Mouse (Mus musculus): Measurements from ENCODE around the gene Obp2a.

DNA sequence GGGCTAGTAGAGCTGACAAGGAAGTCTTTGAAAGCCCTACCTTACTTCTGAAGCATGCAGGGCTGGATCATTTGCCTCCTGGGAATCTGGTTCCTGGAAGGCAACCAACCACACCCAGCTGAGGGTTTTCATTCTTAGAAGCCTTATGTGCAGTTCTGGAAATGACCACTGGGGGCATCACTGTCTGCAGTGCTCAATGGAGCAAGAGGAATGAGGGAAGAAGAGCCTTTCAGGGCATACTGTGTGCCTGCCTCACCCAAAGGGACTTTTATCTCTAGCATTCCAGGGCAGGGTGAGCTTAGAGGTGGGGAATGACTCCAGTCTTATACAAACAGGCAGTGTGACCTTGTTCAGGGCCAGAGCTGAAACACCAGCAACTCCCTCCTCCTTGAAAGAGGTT lies 5.2 kb upstream of the Obp2a start:
- TF ChIP-seq CTCF (IDR thresholded peaks at IDR 0.05; ENCODE audit: low read depth, low read length) (peak; percentile 62; the same call in 1 of the 2 replicates), POLR2A (IDR thresholded peaks at IDR 0.05; ENCODE audit: extremely low read depth, insufficient read depth, low read length) (no peak)
